Mouse (Mus musculus) embryonic facial prominence, embryonic 11.5 days (tissue): ENCODE measurements around the gene Otud3. TPM values are rescaled to one million over a fixed set of nuclear protein-coding genes. Genes with fewer than 3 reads are reported as not detected.
A peak's percentile ranks its signal among the peaks of the same experiment; 100 is the strongest.

Experiments used
- ATAC-seq: fragments of 200-750 bp; cut with Nextera tagmentation; replicated peaks from 2 replicates; pipeline ENCODE4 v1.8.0; 2017; ENCODE audit warnings: low read depth; ENCODE audit not compliant: insufficient number of reproducible peaks, low FRiP score, low TSS enrichment
- DNase-seq: peaks from one replicate; pipeline ENCODE4 v3.0.0-alpha.2; 2015; ENCODE audit warnings: low spot score
- H3K27ac ChIP-seq: fragments of 300-500 bp; sonication (generic); replicated peaks from 2 replicates; pipeline ENCODE4 v1.5.1; 2014; ENCODE audit warnings: mild to moderate bottlenecking, low read depth, low read length, control low read depth
- H3K27me3 ChIP-seq: fragments of 300-500 bp; sonication (generic); 2 replicates; pipeline ENCODE4 v1.6.1; 2014; ENCODE audit warnings: mild to moderate bottlenecking, low read length, moderate library complexity, mixed read lengths; ENCODE audit not compliant: control insufficient read depth, insufficient read depth
- H3K36me3 ChIP-seq: fragments of 300-500 bp; sonication (generic); replicated peaks from 2 replicates; pipeline ENCODE4 v1.6.1; 2014; ENCODE audit warnings: low read depth, mild to moderate bottlenecking, low read length, moderate library complexity, mixed read lengths; ENCODE audit not compliant: control insufficient read depth, insufficient read depth
- H3K4me1 ChIP-seq: fragments of 300-500 bp; sonication (generic); 2 replicates; pipeline ENCODE4 v1.6.1; 2014; ENCODE audit warnings: low read length, mixed read lengths; ENCODE audit not compliant: control insufficient read depth, insufficient read depth
- H3K4me2 ChIP-seq: fragments of 300-500 bp; sonication (generic); 2 replicates; pipeline ENCODE4 v1.6.1; 2014; ENCODE audit warnings: low read depth, mild to moderate bottlenecking, control low read depth, low read length, moderate library complexity
- H3K4me3 ChIP-seq: fragments of 300-500 bp; sonication (generic); 2 replicates; pipeline ENCODE4 v1.5.1; 2014; ENCODE audit warnings: low read depth, low read length, control low read depth
- H3K9ac ChIP-seq: fragments of 300-500 bp; sonication (generic); replicated peaks from 2 replicates; pipeline ENCODE4 v1.6.1; 2014; ENCODE audit warnings: mild to moderate bottlenecking, control low read depth, low read length
- H3K9me3 ChIP-seq: fragments of 300-500 bp; sonication (generic); replicated peaks from 2 replicates; pipeline ENCODE4 v1.6.1; 2016; ENCODE audit warnings: mild to moderate bottlenecking, low read length, inconsistent platforms, mixed read lengths; ENCODE audit not compliant: control insufficient read depth
- WGBS: fragments of 180-500 bp; shearing (Covaris S2); extraction: QIAGEN DNeasy Blood & Tissue Kit; methylation state at CpG from one replicate; pipeline ENCODE4 v1.1.7; 2014; 5-methylcytosine and 5-hydroxymethylcytosine counted together
- polyA plus RNA-seq: library from polyadenylated mRNA; unstranded; fragments of >200 nt; fragmentation: Nextera tagmentation; extraction: Ambion mirVana; gene quantifications from 2 replicates; pipeline ENCODE4 v1.2.1, GENCODE M21; 2014

The Otud3 gene
- polyA plus RNA-seq, 1 experiment from 2014 or later, result 4.2 TPM

DNA sequence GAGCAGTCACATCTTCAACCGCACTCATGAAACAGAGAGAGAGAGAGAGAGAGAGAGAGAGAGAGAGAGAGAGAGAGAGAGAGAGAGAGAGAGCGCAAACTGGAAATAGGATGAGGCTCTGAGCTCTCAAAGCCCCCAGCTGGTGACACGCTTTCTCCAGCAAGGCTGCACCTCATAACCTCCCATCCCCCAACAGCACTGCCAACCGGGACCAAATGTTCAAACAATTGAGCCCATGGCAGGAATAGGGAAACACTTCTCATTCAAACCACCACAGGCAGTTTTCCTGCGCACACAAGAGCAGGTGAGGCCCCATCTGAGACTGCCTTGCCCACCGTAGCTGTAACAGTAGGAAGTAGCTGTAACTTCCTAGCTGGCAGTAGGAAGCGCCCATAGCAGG is 27.7 kb upstream of the Otud3 start:
- ATAC-seq, result no peak
- H3K4me2 ChIP-seq, result no peak overlapping the region
- no peak overlapping the region for H3K9ac ChIP-seq
- no peaks in the 10 kb centered on the region for H3K9me3 ChIP-seq
- H3K36me3 ChIP-seq, result no peaks in the 10 kb centered on the region
- H3K27ac ChIP-seq, result no peak overlapping the region
- 33% methylated on average over 7 of the region's 7 CpGs for WGBS
- peak; percentile 21 for DNase-seq
- H3K27me3 ChIP-seq, result no peaks in the 10 kb centered on the region
- H3K4me1 ChIP-seq, result peaks cover 2% of the 10 kb centered on the region; the same call in 1 of the 2 replicates
- H3K4me3 ChIP-seq, result no peak overlapping the region

DNA sequence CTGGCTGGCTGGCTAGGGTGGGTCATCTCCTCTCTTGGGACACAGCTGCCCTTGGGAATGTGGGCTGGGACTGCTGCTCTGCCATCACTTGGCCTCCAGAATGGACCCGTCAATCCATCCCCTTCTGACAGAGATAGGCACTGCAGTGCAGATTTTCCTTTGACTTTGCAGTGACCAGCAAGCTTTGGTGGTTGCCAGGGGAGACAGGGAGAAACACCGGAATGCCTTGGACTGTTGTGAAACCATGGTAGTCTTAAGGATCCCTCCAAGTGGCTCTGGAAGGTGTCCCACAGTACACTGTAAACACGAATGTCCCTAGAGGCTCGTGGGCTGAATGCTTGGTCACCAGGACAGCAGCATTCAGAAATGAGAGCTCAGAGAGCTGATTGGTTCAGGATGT is 25.7 kb upstream of the Otud3 start:
- no peaks in the 10 kb centered on the region for H3K27me3 ChIP-seq
- 67% methylated on average over 4 of the region's 4 CpGs for WGBS
- DNase-seq (no peak), ATAC-seq (no peak)
- no peak overlapping the region for H3K4me2 ChIP-seq
- no peak overlapping the region for H3K27ac ChIP-seq
- H3K36me3 ChIP-seq, result no peaks in the 10 kb centered on the region
- H3K4me1 ChIP-seq, result peaks cover 2% of the 10 kb centered on the region; the same call in 1 of the 2 replicates
- H3K4me3 ChIP-seq, result no peak overlapping the region
- H3K9ac ChIP-seq, result no peak overlapping the region
- no peaks in the 10 kb centered on the region for H3K9me3 ChIP-seq

DNA sequence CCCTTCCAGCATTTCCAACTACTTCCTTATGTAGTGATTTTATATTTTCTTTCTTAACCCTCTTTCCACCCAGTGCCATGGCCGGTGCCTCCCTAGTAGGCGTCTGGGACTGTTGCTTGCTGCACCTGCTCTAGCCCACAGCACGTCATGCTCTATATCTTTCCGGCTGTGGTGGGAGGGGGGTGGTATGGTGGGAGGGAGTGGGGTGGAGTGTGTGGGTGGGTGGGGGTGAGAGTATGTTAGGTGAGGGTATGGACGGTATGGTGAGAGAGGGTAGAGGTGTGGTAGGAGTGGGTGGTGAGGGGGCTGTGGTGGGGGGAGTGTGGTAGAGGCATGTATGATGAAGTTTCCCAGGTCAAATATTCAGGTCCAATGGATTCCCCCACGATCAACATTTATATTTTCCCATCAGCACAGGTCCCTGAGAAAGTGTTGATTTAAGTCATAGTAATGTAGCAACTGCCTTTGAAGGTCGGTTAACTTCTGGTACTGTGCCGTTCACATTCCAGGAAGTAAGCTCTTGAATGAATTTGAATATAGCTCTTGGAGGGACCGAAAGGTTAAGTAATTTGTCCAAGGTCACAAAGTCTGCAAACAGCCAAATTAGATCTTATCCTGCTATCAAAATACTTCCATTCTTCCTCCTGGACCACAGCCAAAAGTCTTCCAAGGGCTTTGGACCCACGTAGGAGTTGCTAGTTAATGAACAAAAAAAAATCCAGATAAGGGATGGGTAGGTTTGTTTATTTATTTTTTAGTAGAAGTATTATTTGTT is 24.9 kb upstream of the Otud3 start:
- H3K9ac ChIP-seq, result no peak overlapping the region
- H3K9me3 ChIP-seq, result no peaks in the 10 kb centered on the region
- DNase-seq, result no peak
- WGBS, result 67% methylated on average over 10 of the region's 10 CpGs
- H3K4me3 ChIP-seq, result no peak overlapping the region
- H3K27me3 ChIP-seq, result no peaks in the 10 kb centered on the region
- H3K4me2 ChIP-seq, result no peak overlapping the region
- H3K4me1 ChIP-seq, result peaks cover 2% of the 10 kb centered on the region; the same call in 1 of the 2 replicates
- H3K27ac ChIP-seq, result no peak overlapping the region
- ATAC-seq, result no peak
- H3K36me3 ChIP-seq, result no peaks in the 10 kb centered on the region

DNA sequence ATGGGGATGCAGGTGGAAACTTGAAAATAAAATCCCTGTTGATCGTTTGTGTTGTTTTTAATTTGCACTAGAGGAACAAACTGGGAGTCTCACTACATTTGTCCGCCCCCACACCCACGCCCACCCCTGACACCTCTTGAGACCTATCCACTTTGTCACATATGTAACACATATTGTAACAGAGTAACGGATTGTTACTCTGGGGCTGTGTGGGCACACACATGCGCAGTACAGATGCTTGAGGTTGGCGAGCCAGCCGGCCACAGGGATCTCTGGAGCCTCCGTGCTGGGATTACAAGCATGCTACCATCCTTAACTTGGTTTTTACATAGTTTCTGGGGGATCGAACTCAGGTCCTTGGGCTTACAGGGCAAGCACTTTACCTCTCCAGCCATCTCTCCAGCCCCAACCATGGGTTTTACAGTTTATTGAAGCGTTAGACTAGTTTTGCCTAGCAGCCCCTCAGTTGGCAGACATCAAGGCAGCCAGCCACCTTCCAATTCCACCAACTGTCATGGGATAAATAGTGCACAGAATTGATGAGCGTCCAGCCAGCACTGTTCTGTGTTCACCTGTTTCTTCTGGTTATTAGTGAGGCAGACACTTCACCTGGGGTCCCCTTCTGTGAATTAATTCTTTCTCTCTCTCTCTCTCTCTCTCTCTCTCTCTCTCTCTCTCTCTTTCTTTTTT is 20.9 kb upstream of the Otud3 start:
- DNase-seq, result no peak
- 86% methylated on average over 11 of the region's 11 CpGs for WGBS
- H3K4me3 ChIP-seq, result no peak overlapping the region
- no peak overlapping the region for H3K27ac ChIP-seq
- H3K9ac ChIP-seq, result no peak overlapping the region
- H3K9me3 ChIP-seq, result no peaks in the 10 kb centered on the region
- H3K4me1 ChIP-seq, result no peaks in the 10 kb centered on the region
- no peak overlapping the region for H3K4me2 ChIP-seq
- H3K27me3 ChIP-seq, result no peaks in the 10 kb centered on the region
- ATAC-seq, result no peak
- no peaks in the 10 kb centered on the region for H3K36me3 ChIP-seq

DNA sequence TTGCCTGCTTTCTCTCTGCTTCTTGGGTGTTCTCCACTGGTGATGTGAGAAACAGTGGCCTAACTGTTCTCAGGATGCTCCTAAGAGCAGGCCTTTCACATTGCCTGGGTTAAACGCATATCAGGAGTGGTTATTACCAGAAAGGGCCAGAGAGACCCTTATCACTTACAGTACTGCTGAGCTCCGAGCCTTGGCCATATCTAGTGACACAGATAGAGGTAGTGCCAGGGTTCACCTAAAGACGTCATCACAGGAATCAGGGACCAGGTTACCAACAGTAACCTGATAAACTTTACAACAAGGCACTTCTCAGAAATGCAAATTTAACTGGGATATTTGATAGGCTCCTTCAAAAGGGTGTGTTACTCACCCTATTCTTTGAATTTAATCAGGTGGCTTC is 20.1 kb upstream of the Otud3 start:
- ATAC-seq, result no peak
- no peak overlapping the region for H3K4me3 ChIP-seq
- no peaks in the 10 kb centered on the region for H3K36me3 ChIP-seq
- no peak for DNase-seq
- no peak overlapping the region for H3K4me2 ChIP-seq
- no peaks in the 10 kb centered on the region for H3K27me3 ChIP-seq
- WGBS, result 84% methylated on average over 3 of the region's 3 CpGs
- H3K27ac ChIP-seq, result no peak overlapping the region
- no peak overlapping the region for H3K9ac ChIP-seq
- no peaks in the 10 kb centered on the region for H3K9me3 ChIP-seq
- H3K4me1 ChIP-seq, result no peaks in the 10 kb centered on the region

DNA sequence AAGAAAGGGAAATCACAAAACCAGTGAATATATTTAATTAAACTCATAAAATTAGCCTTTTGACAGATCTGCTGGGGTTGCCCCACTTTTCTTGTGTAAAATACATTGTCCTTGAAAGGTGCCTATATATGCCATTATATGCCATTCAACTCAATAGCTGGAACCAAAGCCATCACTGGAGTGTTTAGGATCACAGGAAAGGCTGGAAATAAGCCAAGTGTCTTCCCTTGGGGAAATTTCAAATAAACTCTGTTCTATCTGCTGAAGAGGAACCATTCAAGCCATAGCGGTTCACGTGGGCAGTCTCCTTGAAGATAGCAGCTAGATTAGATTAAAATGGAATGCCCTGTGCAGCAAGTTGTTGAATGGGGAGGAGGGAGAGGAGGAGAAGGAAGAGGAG is 11.8 kb upstream of the Otud3 start:
- no peak for DNase-seq
- Histone ChIP-seq H3K36me3 (no peaks in the 10 kb centered on the region), H3K27ac (no peak overlapping the region)

DNA sequence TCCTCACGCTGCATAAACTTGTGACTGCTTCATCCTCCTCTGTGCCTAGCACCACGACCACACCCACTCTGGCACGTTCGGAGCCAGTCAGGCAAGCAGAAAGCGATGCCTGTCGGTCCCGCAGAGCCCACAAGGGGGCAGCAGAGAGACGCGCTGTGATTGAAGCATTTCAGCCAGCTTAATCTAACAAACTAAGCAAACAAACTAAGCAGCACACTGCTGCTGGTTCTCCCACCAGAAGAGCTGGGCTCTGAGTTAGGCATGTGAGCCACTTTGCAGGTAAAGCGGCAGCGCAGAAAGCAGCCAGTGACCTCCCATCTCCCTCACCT is 8.3 kb upstream of the Otud3 start:
- Histone ChIP-seq H3K9ac (no peak overlapping the region), H3K27ac (no peak overlapping the region), H3K4me2 (peak overlapping the region; percentile 42), H3K36me3 (no peaks in the 10 kb centered on the region), H3K27me3 (no peaks in the 10 kb centered on the region), H3K4me3 (0 out of 2 replicates have a peak overlapping the region, but pooled peaks have one; percentile 17), H3K9me3 (no peaks in the 10 kb centered on the region), H3K4me1 (no peaks in the 10 kb centered on the region)
- ATAC-seq (no peak), DNase-seq (peak; percentile 95)
- 2% methylated on average over 11 of the region's 11 CpGs for WGBS

More for the DNA sequence above, 11.8 kb upstream of the Otud3 start:
- 81% methylated on average over 2 of the region's 2 CpGs for WGBS
- H3K4me3 ChIP-seq, result no peak overlapping the region
- H3K4me2 ChIP-seq, result no peak overlapping the region
- H3K27me3 ChIP-seq, result no peaks in the 10 kb centered on the region
- H3K9me3 ChIP-seq, result no peaks in the 10 kb centered on the region
- H3K9ac ChIP-seq, result no peak overlapping the region
- ATAC-seq, result no peak
- no peaks in the 10 kb centered on the region for H3K4me1 ChIP-seq
